1 mouse cellular context compared by ENCODE assay signal in genomic region chr4:147808483-147808882, GRCm38 (mm10).
TF ChIP-seq lines count a peak whose summit lies in the region.

No protein-coding gene starts in this region.

TF ChIP-seq in CH12.LX, 34 proteins besides CTCF, POLR2A, EP300 and RAD21:
- TF ChIP-seq IRF4 (IDR thresholded peaks at IDR 0.05; ENCODE audit: low read depth, low read length) (peak; percentile 74; the same call in 1 of the 2 replicates), MAZ (IDR thresholded peaks at IDR 0.05; ENCODE audit: low read depth, low read length) (peak; percentile 79), BHLHE40 (IDR thresholded peaks at IDR 0.05; ENCODE audit: low read depth, low read length) (peak; percentile 50; the same call in 1 of the 2 replicates), TCF12 (IDR thresholded peaks at IDR 0.05; ENCODE audit: low read depth, low read length) (peak; percentile 84), POLR2AphosphoS2 (IDR thresholded peaks at IDR 0.05; ENCODE audit: low read depth, low read length) (0 out of 2 replicates have a peak, but pooled peaks have one; percentile 44), TBP (conservative IDR thresholded peaks at IDR 0.05; ENCODE audit: low read depth, low read length) (peak; percentile 83), CHD2 (IDR thresholded peaks at IDR 0.05; ENCODE audit: low read length) (peak; percentile 67), ETS1 (conservative IDR thresholded peaks at IDR 0.05; ENCODE audit: low read depth, low read length) (peak; percentile 95), ELF1 (IDR thresholded peaks at IDR 0.05; ENCODE audit: low read depth, low read length) (0 out of 2 replicates have a peak, but pooled peaks have one; percentile 33), MEF2A (IDR thresholded peaks at IDR 0.05; ENCODE audit: borderline replicate concordance, low read depth, low read length) (peak; percentile 96)
